Mouse (Mus musculus): ENCODE data around the gene Thnsl2. TPM values are rescaled to one million over a fixed set of nuclear protein-coding genes. Genes with fewer than 3 reads are reported as not detected.

The Thnsl2 gene
- total RNA-seq, 2 experiments from 2014 or later: 3.1 to 5.5 TPM

Other genes starting within 250 kb of the Thnsl2 start
- not detected for gene Tex37, start 225.5 kb downstream of the Thnsl2 start, total RNA-seq (2021)
- gene Foxi3, start 187.9 kb downstream of the Thnsl2 start, total RNA-seq (2021): not detected
- not detected for gene Fabp1, start 55.4 kb upstream of the Thnsl2 start, total RNA-seq (2021)
- gene Krcc1, start 127.2 kb upstream of the Thnsl2 start, total RNA-seq (2021): 10 to 100 TPM; 17.8 to 18.8 TPM
- 1 to 10 TPM in 1 of 2 experiments, under 1 TPM in 1; 0.91 to 1.6 TPM for gene Smyd1, start 177.8 kb upstream of the Thnsl2 start, total RNA-seq (2021)
- not detected for gene Cd8b1, start 178.3 kb upstream of the Thnsl2 start, total RNA-seq (2021)
- not detected for gene Cd8a, start 229.0 kb upstream of the Thnsl2 start, total RNA-seq (2021)